17 mouse cellular contexts compared by ENCODE assay signal in genomic region chr1:175585267-175585666, GRCm38 (mm10). TPM values are rescaled to one million over a fixed set of nuclear protein-coding genes. Genes with fewer than 3 reads are reported as not detected.
"Had no signal": no experiment of that assay in that cellular context is flagged by ENCODE, and none has a peak within 500 bp of the region (broad histone marks: within the 10 kb centered on the region; RNA-seq: fewer than 3 reads in every experiment).

No protein-coding gene starts in this region.

- H3K4me1 ChIP-seq: liver, embryonic 15.5 days; midbrain, embryonic 13.5 days; midbrain, embryonic 15.5 days; neural tube, embryonic 12.5 days had no signal

- DNase-seq: lung, adult 18-20 months; lung, embryonic 14.5 days; lung, postnatal 10 days; lung, postnatal 4 days; right cerebral cortex, postnatal 14 days; right cerebral cortex, postnatal 4 days; spleen, adult 18-20 months; thymus, adult 18-20 months; thymus, postnatal 14 days; thymus, postnatal 36 days had no signal

- ATAC-seq: midbrain, embryonic 13.5 days; midbrain, embryonic 15.5 days had no signal

- H3K27ac ChIP-seq: liver, embryonic 15.5 days; midbrain, embryonic 13.5 days; midbrain, embryonic 15.5 days; neural tube, embryonic 12.5 days had no signal

- H3K9me3 ChIP-seq: liver, embryonic 15.5 days; midbrain, embryonic 13.5 days; midbrain, embryonic 15.5 days; neural tube, embryonic 12.5 days had no signal

- H3K4me3 ChIP-seq: liver, embryonic 15.5 days; midbrain, embryonic 13.5 days; midbrain, embryonic 15.5 days; neural tube, embryonic 12.5 days had no signal

- H3K36me3 ChIP-seq: liver, embryonic 15.5 days; midbrain, embryonic 13.5 days; midbrain, embryonic 15.5 days; neural tube, embryonic 12.5 days had no signal

- H3K4me2 ChIP-seq: liver, embryonic 15.5 days; lung, embryonic 14.5 days; midbrain, embryonic 11.5 days; midbrain, embryonic 13.5 days; midbrain, embryonic 15.5 days; neural tube, embryonic 12.5 days had no signal

- H3K9ac ChIP-seq: liver, embryonic 15.5 days; lung, embryonic 14.5 days; midbrain, embryonic 13.5 days; midbrain, embryonic 15.5 days; neural tube, embryonic 12.5 days had no signal

- H3K27me3 ChIP-seq: liver, embryonic 15.5 days; midbrain, embryonic 13.5 days; midbrain, embryonic 15.5 days; neural tube, embryonic 12.5 days had no signal

RNA-seq across cellular contexts. Expression of gene Kmo, which starts 34.9 kb away (rescaled TPM):
- total RNA-seq: midbrain, postnatal 0 days had no signal
- polyA plus RNA-seq: midbrain, postnatal 0 days; neural tube, embryonic 14.5 days had no signal
